Mouse (Mus musculus): Measurements from ENCODE around the gene Abhd6. TPM values are rescaled to one million over a fixed set of nuclear protein-coding genes. Genes with fewer than 3 reads are reported as not detected.

The Abhd6 gene
- total and polyA plus RNA-seq, 3 experiments, result not detected

DNA sequence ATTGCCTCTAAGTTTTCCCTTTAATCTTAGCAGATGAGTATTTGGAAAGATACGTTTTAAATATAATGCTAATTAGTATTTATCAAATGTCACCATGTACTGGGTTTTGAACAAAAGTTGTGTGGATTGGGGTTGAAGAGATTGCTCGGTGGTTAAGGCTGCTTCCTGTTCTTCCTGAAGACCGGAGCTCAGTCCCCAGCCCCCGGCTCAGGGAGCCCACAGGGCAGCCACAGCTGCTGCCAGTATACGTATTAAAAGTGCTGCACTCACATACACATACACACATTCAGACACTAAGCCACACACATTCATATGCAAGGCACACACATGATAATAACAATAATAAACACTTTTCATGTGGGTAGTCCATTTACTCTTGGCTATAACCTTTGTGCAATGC is 35.4 kb downstream of the Abhd6 start:
- no peak for ATAC-seq (ENCODE audit: extremely low read depth, insufficient number of reproducible peaks, low FRiP score, poor library complexity, severe bottlenecking)
- H3K4me1 ChIP-seq (ENCODE audit: insufficient read depth, low read depth, low read length), result peaks cover 6% of the 10 kb centered on the region; the same call in 1 of the 2 replicates
- H3K9me3 ChIP-seq (replicated peaks), result no peaks in the 10 kb centered on the region
- H3K4me3 ChIP-seq (ENCODE audit: low read depth, low read length), result no peak overlapping the region
- DNase-seq (ENCODE audit: low spot score), result no peak
- H3K27me3 ChIP-seq (ENCODE audit: insufficient read depth, low read length), result peaks cover 12% of the 10 kb centered on the region
- no peaks in the 10 kb centered on the region for H3K36me3 ChIP-seq (replicated peaks)
- TF ChIP-seq CTCF (IDR thresholded peaks at IDR 0.05; ENCODE audit: low read depth, low read length) (no peak), GATA1 (IDR thresholded peaks at IDR 0.05; ENCODE audit: borderline replicate concordance, low read length) (no peak)

DNA sequence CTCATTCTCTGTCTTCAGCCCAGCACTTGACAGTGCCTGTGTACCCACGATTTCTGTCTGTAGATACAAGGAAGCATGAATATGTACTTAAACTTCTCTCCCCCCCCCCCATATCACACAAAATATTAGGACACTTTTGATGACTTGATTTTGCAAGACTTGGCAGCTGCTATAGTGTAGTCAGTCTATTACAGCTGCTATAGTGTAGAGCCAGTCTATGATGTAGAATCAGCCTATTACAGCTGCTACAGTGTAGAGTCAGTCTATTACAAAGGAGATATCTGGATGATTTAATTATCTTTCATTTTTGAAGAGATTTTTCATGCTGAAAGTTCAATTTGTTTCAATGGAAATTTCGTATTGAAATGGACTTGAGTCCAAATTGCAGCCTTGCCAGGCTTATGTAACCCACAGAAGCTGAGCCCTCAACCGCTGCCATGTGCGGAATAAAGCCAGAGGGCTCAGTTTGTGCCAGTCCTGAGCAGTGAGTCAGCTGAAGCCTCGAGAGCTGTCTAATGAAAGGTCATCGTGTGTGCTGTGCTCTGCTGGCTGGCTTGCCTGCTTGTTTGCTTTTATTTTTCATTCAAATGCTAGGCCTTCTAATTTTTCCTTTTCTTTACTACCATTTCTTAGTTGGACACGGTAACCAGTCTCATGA is 36.2 kb downstream of the Abhd6 start:
- Histone ChIP-seq H3K36me3 (replicated peaks) (no peaks in the 10 kb centered on the region), H3K9me3 (replicated peaks) (no peaks in the 10 kb centered on the region), H3K4me1 (ENCODE audit: insufficient read depth, low read depth, low read length) (peaks cover 6% of the 10 kb centered on the region; the same call in 1 of the 2 replicates), H3K27me3 (ENCODE audit: insufficient read depth, low read length) (peaks cover 12% of the 10 kb centered on the region), H3K4me3 (ENCODE audit: low read depth, low read length) (no peak overlapping the region)
- DNase-seq (ENCODE audit: low spot score) (no peak), ATAC-seq (ENCODE audit: extremely low read depth, insufficient number of reproducible peaks, low FRiP score, poor library complexity, severe bottlenecking) (no peak)
- TF ChIP-seq POLR2AphosphoS5 (IDR thresholded peaks at IDR 0.05; ENCODE audit: insufficient replicate concordance, low read depth, low read length), result no peak
- TF ChIP-seq TAL1 (conservative IDR thresholded peaks at IDR 0.05; ENCODE audit: low read depth, low read length), result no peak
- TF ChIP-seq GATA1 (IDR thresholded peaks at IDR 0.05; ENCODE audit: borderline replicate concordance, low read length), result no peak
- TF ChIP-seq CTCF (IDR thresholded peaks at IDR 0.05; ENCODE audit: low read depth, low read length), result no peak
- TF ChIP-seq GATA2 (IDR thresholded peaks at IDR 0.05; ENCODE audit: borderline replicate concordance, low read depth, low read length), result no peak

DNA sequence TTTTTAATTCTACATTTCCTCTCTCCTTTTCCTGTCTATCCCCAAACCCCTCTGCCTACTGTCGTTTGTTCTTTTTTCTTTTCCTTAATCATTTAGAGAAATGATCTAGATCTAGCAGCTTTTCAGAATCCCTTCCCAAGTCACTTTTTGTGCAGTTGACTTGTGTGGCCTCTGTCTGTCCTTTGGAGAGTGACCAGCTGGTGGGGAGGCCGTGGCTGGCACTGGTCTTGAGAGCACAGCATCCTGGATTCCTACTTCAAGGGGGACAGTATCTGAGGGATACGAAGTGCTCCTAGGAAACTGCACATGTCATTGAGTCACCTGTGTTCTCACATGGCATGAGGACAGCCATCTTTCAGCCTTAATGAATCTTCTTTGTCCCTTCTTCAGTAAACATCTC is 37.5 kb downstream of the Abhd6 start:
- peaks cover 9% of the 10 kb centered on the region; the same call in 1 of the 2 replicates for H3K27me3 ChIP-seq (ENCODE audit: insufficient read depth, low read length)
- no peak overlapping the region for H3K4me3 ChIP-seq (ENCODE audit: low read depth, low read length)
- TF ChIP-seq GATA2 (IDR thresholded peaks at IDR 0.05; ENCODE audit: borderline replicate concordance, low read depth, low read length) (no peak), TAL1 (conservative IDR thresholded peaks at IDR 0.05; ENCODE audit: low read depth, low read length) (no peak), CTCF (IDR thresholded peaks at IDR 0.05; ENCODE audit: low read depth, low read length) (no peak), POLR2AphosphoS5 (IDR thresholded peaks at IDR 0.05; ENCODE audit: insufficient replicate concordance, low read depth, low read length) (no peak), GATA1 (IDR thresholded peaks at IDR 0.05; ENCODE audit: borderline replicate concordance, low read length) (no peak)
- DNase-seq (ENCODE audit: low spot score) (no peak), ATAC-seq (ENCODE audit: extremely low read depth, insufficient number of reproducible peaks, low FRiP score, poor library complexity, severe bottlenecking) (no peak)
- H3K4me1 ChIP-seq (ENCODE audit: insufficient read depth, low read depth, low read length), result peaks cover 6% of the 10 kb centered on the region; the same call in 1 of the 2 replicates
- no peaks in the 10 kb centered on the region for H3K36me3 ChIP-seq (replicated peaks)
- H3K9me3 ChIP-seq (replicated peaks), result no peaks in the 10 kb centered on the region

DNA sequence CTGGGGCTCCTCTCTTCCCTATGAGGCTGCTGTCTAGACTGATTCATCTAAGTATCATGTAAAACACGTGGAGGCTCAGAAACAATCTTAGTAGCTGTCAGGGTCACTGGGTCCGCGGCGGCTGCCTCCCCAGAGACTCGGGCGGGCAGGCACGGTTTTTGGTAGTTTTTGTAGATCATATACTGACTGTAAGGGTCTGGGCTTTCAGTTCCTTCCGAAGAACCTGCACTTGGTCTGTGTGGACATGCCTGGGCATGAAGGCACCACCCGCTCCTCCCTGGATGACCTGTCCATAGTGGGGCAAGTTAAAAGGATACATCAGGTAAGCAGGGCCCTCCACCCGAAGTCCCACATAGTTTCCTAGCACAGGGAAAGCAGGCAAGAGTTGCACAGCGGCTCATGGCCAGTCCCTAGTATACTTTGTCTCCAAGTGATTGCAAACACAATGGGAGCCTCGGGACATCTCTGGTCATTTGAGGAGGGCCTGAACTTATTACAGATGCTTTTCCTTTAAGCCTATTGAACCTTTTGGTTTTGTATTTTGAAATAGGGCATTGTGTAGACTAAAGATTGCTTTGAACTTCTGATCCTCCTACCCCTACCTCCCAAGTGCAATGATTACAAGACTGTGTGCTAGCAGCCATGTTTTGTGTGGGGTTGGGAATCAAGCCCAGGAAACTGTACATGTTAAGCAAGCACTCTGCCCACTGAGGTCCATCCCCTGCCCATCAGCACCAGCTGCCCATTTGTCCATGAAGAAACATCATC is 38.4 kb downstream of the Abhd6 start:
- no peak for ATAC-seq (ENCODE audit: extremely low read depth, insufficient number of reproducible peaks, low FRiP score, poor library complexity, severe bottlenecking)
- TF ChIP-seq GATA1 (IDR thresholded peaks at IDR 0.05; ENCODE audit: borderline replicate concordance, low read length), result no peak
- TF ChIP-seq GATA2 (IDR thresholded peaks at IDR 0.05; ENCODE audit: borderline replicate concordance, low read depth, low read length), result no peak
- TF ChIP-seq TAL1 (conservative IDR thresholded peaks at IDR 0.05; ENCODE audit: low read depth, low read length), result no peak
- no peak for TF ChIP-seq CTCF (IDR thresholded peaks at IDR 0.05; ENCODE audit: low read depth, low read length)
- TF ChIP-seq POLR2AphosphoS5 (IDR thresholded peaks at IDR 0.05; ENCODE audit: insufficient replicate concordance, low read depth, low read length), result no peak
- Histone ChIP-seq H3K27me3 (ENCODE audit: insufficient read depth, low read length) (peaks cover 5% of the 10 kb centered on the region; the same call in 1 of the 2 replicates), H3K9me3 (replicated peaks) (no peaks in the 10 kb centered on the region), H3K36me3 (replicated peaks) (no peaks in the 10 kb centered on the region), H3K4me1 (ENCODE audit: insufficient read depth, low read depth, low read length) (peaks cover 6% of the 10 kb centered on the region; the same call in 1 of the 2 replicates), H3K4me3 (ENCODE audit: low read depth, low read length) (no peak overlapping the region)
- no peak for DNase-seq (ENCODE audit: low spot score)

DNA sequence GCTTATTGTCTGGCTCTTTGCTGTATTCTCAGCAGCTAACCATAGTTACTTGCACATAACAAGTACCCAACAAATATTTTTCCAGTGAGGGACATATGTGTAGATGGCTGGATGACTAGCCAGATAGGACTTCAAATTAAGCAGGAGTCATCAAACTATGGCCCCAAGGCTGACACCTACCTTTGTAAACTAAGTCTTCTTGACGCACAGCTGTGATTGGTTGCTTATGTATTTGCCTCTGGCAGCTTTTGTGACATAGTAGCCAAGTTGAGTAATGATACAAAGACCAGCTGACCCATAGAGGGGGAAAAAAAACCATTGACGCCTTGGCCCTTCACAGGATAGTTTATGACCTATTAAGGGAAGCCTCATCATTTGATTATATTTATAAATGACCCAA is 39.4 kb downstream of the Abhd6 start:
- H3K4me1 ChIP-seq (ENCODE audit: insufficient read depth, low read depth, low read length), result peaks cover 6% of the 10 kb centered on the region; the same call in 1 of the 2 replicates
- H3K27me3 ChIP-seq (ENCODE audit: insufficient read depth, low read length), result peaks cover 3% of the 10 kb centered on the region; the same call in 1 of the 2 replicates
- H3K36me3 ChIP-seq (replicated peaks), result no peaks in the 10 kb centered on the region
- ATAC-seq (ENCODE audit: extremely low read depth, insufficient number of reproducible peaks, low FRiP score, poor library complexity, severe bottlenecking) (no peak), DNase-seq (ENCODE audit: low spot score) (no peak)
- no peaks in the 10 kb centered on the region for H3K9me3 ChIP-seq (replicated peaks)
- no peak overlapping the region for H3K4me3 ChIP-seq (ENCODE audit: low read depth, low read length)
- TF ChIP-seq CTCF (IDR thresholded peaks at IDR 0.05; ENCODE audit: low read depth, low read length), result no peak
- TF ChIP-seq GATA2 (IDR thresholded peaks at IDR 0.05; ENCODE audit: borderline replicate concordance, low read depth, low read length), result no peak
- TF ChIP-seq GATA1 (IDR thresholded peaks at IDR 0.05; ENCODE audit: borderline replicate concordance, low read length), result no peak
- TF ChIP-seq TAL1 (conservative IDR thresholded peaks at IDR 0.05; ENCODE audit: low read depth, low read length), result no peak
- no peak for TF ChIP-seq POLR2AphosphoS5 (IDR thresholded peaks at IDR 0.05; ENCODE audit: insufficient replicate concordance, low read depth, low read length)

DNA sequence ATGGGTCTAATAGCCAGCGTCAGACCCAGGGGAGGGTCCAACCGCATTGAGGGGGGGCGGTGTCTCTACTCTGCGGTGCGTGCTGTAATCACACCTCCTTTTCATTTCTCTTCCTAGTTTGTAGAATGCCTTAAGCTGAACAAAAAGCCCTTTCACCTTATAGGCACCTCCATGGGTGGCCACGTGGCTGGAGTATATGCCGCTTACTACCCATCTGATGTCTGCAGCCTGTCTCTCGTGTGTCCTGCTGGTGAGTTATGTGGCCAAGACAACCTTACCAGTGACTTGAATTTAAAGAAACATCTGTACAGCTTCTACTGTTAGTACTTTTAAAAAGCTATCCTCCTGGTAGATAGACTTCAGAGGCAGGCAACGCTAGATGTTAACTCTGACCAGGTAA is 39.9 kb downstream of the Abhd6 start:
- H3K4me3 ChIP-seq (ENCODE audit: low read depth, low read length), result no peak overlapping the region
- DNase-seq (ENCODE audit: low spot score) (no peak), ATAC-seq (ENCODE audit: extremely low read depth, insufficient number of reproducible peaks, low FRiP score, poor library complexity, severe bottlenecking) (no peak)
- H3K36me3 ChIP-seq (replicated peaks), result no peaks in the 10 kb centered on the region
- peaks cover 2% of the 10 kb centered on the region; the same call in 1 of the 2 replicates for H3K27me3 ChIP-seq (ENCODE audit: insufficient read depth, low read length)
- H3K9me3 ChIP-seq (replicated peaks), result no peaks in the 10 kb centered on the region
- peaks cover 6% of the 10 kb centered on the region; the same call in 1 of the 2 replicates for H3K4me1 ChIP-seq (ENCODE audit: insufficient read depth, low read depth, low read length)
- TF ChIP-seq TAL1 (conservative IDR thresholded peaks at IDR 0.05; ENCODE audit: low read depth, low read length), result no peak
- TF ChIP-seq CTCF (IDR thresholded peaks at IDR 0.05; ENCODE audit: low read depth, low read length), result no peak
- no peak for TF ChIP-seq POLR2AphosphoS5 (IDR thresholded peaks at IDR 0.05; ENCODE audit: insufficient replicate concordance, low read depth, low read length)
- no peak for TF ChIP-seq GATA1 (IDR thresholded peaks at IDR 0.05; ENCODE audit: borderline replicate concordance, low read length)
- TF ChIP-seq GATA2 (IDR thresholded peaks at IDR 0.05; ENCODE audit: borderline replicate concordance, low read depth, low read length), result no peak
